Mouse (Mus musculus) yolk sac, embryonic 10.5 days (tissue): ENCODE results near the gene Cuedc1.
A peak's percentile ranks its signal among the peaks of the same experiment; 100 is the strongest.

Experiments used
- DNase-seq: peaks from one replicate; pipeline ENCODE4 v3.0.0-alpha.2; 2017; ENCODE audit warnings: low spot score

Cuedc1 gene

GRCm38 (mm10) chr11:88086737-88087627 lies 10.9 kb upstream of the Cuedc1 start:
- DNase-seq, result peak; percentile 92

GRCm38 (mm10) chr11:88089150-88089549 lies 8.7 kb upstream of the Cuedc1 start:
- DNase-seq, result no peak

GRCm38 (mm10) chr11:88090293-88090692 lies 7.6 kb upstream of the Cuedc1 start:
- DNase-seq, result no peak

GRCm38 (mm10) chr11:88091949-88092348 lies 5.9 kb upstream of the Cuedc1 start:
- DNase-seq, result no peak

- no peak for DNase-seq
Observed at GRCm38 (mm10) chr11:88097173-88097572, 685 bp upstream of the Cuedc1 start.

GRCm38 (mm10) chr11:88098787-88099598 lies 1.1 kb downstream of the Cuedc1 start:
- DNase-seq, result peak; percentile 76

GRCm38 (mm10) chr11:88099599-88100023 lies 1.8 kb downstream of the Cuedc1 start:
- peak; percentile 69 for DNase-seq

- no peak for DNase-seq
Observed at GRCm38 (mm10) chr11:88100170-88100569, 2.3 kb downstream of the Cuedc1 start.

GRCm38 (mm10) chr11:88103214-88103941 lies 5.5 kb downstream of the Cuedc1 start:
- DNase-seq, result no peak

- DNase-seq, result no peak
Observed at GRCm38 (mm10) chr11:88105494-88106291, 7.8 kb downstream of the Cuedc1 start.

GRCm38 (mm10) chr11:88106292-88106554 lies 8.4 kb downstream of the Cuedc1 start:
- no peak for DNase-seq

GRCm38 (mm10) chr11:88107365-88107764 lies 9.5 kb downstream of the Cuedc1 start:
- DNase-seq, result no peak

GRCm38 (mm10) chr11:88110031-88110594 lies 12.3 kb downstream of the Cuedc1 start:
- no peak for DNase-seq

- DNase-seq, result no peak
Observed at GRCm38 (mm10) chr11:88112078-88112477, 14.2 kb downstream of the Cuedc1 start.

GRCm38 (mm10) chr11:88112677-88113333 lies 14.9 kb downstream of the Cuedc1 start:
- DNase-seq, result no peak

- no peak for DNase-seq
Observed at GRCm38 (mm10) chr11:88113543-88114271, 15.8 kb downstream of the Cuedc1 start.

- peak; percentile 61 for DNase-seq
Observed at GRCm38 (mm10) chr11:88114871-88115301, 17.0 kb downstream of the Cuedc1 start.

- DNase-seq, result no peak
Observed at GRCm38 (mm10) chr11:88116568-88116967, 18.7 kb downstream of the Cuedc1 start.

- no peak for DNase-seq
Observed at GRCm38 (mm10) chr11:88117356-88118090, 19.7 kb downstream of the Cuedc1 start.
